Mouse (Mus musculus) R1 (cell line): ENCODE results near the gene Olfr452.

Source experiments
- DNase-seq: peaks from one replicate; pipeline ENCODE4 v3.0.0-alpha.2; 2018; ENCODE audit warnings: low read depth, low spot score

Gene Olfr452

GRCm38 (mm10) chr6:42784793-42785192 is at the start of gene Olfr452:
Gene Olfr452, plus strand, starts transcription at chr6:42785093.
- DNase-seq, result no peak

DNA sequence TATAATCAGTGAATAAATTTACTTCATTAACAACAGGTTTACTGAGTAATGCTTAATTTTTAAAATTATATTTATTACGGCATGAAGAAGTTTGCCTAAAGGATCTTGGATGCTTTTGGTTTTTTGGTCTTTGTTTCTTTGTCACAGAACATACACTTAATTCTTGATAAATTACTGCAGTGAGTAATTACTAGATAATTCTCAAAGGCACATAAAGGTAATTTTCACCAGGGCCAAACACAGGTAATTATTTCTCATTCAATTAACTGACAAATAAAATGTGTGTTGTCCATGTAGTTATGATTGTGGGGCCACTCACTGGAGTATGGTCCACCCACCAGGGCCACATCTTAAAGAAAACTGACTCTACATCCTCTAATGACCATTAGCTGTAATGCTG is 45.8 kb upstream of the Olfr452 start, which contains the start of gene Olfr453:
Gene Olfr453 (plus strand): TSS at position 301 of the 400 bp plus-strand sequence.
- no peak for DNase-seq

DNA sequence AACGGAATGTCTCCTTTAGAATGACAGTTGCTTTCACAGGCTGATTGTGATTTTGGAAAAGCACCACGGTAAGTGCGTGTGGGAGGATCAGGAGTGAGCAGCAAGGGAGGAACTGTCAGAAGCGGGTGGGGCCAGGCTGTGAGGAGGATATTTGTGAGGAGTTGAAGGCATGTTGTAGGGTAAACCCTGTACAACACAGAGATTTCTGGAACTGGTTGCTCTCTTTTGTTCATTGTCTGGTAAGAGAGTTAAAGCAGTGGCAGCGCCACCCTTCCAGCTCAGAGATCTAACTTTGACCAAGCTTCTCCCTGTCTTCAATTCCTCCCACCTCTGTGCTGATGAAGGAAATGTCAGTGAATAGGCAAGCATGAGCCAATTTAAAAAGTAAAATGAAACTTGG is 42.6 kb upstream of the Olfr452 start:
- DNase-seq, result no peak

- no peak for DNase-seq
Measured at GRCm38 (mm10) chr6:42747846-42748245, 37.0 kb upstream of the Olfr452 start.

- no peak for DNase-seq
Measured at GRCm38 (mm10) chr6:42756104-42756503, 28.8 kb upstream of the Olfr452 start, which contains the start of gene Olfr38. Gene Olfr38, plus strand, starts transcription at chr6:42756404.

GRCm38 (mm10) chr6:42777066-42777465 is 7.8 kb upstream of the Olfr452 start:
- no peak for DNase-seq

DNA sequence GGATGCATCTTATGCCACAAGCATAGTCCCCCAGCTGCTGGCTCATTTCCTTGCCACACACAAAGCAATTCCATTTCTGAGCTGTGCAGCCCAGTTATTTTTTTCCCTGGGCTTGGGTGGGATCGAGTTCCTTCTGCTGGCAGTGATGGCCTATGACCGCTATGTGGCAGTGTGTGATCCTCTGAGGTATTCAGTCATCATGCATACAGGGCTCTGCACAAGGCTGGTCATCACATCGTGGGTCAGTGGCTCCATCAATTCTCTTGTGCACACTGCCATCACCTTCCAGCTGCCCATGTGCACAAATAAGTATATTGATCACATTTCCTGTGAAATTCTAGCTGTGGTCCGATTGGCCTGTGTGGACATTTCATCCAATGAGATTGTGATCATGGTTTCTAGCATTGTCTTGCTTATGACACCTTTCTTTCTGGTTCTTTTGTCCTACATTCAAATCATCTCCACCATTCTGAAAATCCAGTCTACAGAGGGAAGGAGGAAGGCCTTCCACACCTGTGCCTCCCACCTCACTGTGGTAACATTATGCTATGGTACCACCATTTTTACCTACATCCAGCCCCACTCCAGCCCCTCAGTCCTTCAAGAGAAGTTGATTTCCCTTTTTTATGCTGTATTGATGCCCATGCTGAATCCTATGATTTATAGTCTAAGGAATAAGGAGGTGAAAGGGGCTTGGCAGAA is 5.5 kb downstream of the Olfr452 start:
- DNase-seq, result peak; percentile 8

- peak; percentile 9 for DNase-seq
Measured at GRCm38 (mm10) chr6:42790949-42791556, 6.2 kb downstream of the Olfr452 start.

DNA sequence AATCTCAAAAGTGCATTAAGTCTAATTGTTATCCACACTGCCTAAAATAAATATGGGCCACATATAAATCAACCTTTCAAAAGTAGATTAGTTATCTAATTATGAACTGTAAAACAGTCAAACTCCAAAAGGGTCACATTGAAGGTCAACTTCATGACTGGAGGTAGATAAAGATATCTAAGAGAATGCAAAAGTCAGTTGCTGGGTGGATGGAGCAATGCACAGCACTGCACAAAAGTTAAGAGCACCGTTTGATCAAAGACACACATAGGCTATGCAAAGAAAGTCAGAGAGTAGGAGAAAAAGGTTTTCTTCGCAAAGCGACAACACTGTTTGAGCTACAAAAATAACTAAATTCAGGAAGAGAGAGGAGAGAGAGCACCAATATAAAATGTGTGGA is 10.1 kb downstream of the Olfr452 start:
- no peak for DNase-seq

GRCm38 (mm10) chr6:42811639-42812038 is 26.7 kb downstream of the Olfr452 start, which contains the start of gene Olfr450:
Gene Olfr450, plus strand, starts transcription at chr6:42811939.
- no peak for DNase-seq

GRCm38 (mm10) chr6:42834084-42834483 is 49.2 kb downstream of the Olfr452 start, which contains the start of gene Olfr449:
Gene Olfr449, plus strand, starts transcription at chr6:42834384.
- DNase-seq, result no peak
